Mouse (Mus musculus): ENCODE measurements around the gene Lrrc39.

Lrrc39 gene

DNA sequence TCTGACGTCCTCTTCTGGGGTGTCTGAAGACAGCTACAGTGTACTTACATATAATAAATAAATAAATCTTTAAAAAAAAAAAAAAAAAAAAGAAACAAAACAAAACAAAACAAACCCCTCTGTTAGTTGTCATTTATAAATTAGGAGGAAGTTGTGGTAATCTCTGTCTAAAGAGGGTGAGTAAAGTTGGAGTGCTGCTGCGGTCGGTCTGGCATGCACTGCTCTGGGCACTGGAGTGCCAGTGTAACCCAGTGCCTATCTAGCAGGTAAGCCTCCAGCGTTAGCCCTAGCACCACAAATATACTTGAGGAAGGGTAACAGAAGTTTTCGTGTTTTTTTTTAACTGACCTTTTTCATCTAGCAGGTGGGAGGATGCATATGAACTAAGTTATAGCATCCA lies 38.2 kb downstream of the Lrrc39 start:
- in situ Hi-C loops (cut with MboI; ENCODE audit: unreplicated experiment in 2 of 2) = no loop called here

- in situ Hi-C loops (cut with MboI; ENCODE audit: unreplicated experiment in 2 of 2) = no loop called here
Observed at GRCm38 (mm10) chr3:116601781-116602180, 39.0 kb downstream of the Lrrc39 start.

DNA sequence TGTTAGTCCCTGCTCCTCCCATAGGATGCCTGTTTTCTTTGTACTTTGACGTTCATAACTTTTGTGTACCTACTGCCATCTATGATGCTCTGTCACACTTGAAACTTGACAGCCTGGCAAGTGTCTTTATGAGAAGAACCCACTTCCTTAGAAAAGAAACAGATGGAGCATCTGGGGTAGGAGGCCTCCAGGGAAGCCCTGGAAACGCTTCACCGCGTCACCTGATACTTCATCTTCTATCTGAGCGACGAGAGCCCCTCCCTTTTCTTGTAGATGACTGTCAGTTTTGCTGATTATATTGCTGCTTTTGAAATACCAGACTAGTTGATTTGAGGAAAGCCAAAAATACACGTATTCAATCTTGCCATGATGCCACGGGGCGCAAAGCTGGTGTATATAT lies 41.8 kb downstream of the Lrrc39 start:
- in situ Hi-C loops (cut with MboI; ENCODE audit: unreplicated experiment in 2 of 2) = no loop called here

DNA sequence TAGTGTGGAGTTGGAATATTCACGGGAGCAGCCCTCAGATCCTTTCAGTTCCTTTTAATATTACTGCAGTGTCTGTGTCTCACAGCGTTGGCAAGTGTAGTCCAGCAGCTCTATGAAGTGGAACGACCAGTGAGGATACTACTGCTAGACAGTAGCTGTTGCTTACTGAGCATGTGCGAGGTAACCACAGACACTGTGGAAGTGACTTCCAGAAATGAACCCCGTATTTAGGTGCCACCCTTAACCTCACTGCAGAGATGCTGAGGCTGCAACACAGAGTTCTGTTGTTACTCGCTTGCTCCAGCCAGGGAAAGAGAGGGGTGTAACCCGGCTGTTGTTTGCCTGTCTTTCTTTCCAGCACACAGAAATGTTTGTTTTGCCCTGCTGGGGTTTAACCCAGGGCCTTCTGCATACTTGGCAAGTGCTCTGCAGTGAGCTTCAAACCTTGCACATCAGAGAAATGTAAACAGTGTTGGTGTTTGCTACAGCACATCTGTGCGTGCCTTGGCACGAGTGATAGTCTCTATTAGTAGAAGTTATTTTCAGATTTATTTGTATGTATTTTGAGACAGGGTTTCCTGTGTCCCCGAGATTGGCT lies 51.6 kb downstream of the Lrrc39 start, which contains the start of gene Trmt13:
Trmt13 (minus strand) TSS at position 293 of the 598 bp plus-strand sequence.
- in situ Hi-C loops (cut with MboI; ENCODE audit: unreplicated experiment in 2 of 2) = no loop called here

DNA sequence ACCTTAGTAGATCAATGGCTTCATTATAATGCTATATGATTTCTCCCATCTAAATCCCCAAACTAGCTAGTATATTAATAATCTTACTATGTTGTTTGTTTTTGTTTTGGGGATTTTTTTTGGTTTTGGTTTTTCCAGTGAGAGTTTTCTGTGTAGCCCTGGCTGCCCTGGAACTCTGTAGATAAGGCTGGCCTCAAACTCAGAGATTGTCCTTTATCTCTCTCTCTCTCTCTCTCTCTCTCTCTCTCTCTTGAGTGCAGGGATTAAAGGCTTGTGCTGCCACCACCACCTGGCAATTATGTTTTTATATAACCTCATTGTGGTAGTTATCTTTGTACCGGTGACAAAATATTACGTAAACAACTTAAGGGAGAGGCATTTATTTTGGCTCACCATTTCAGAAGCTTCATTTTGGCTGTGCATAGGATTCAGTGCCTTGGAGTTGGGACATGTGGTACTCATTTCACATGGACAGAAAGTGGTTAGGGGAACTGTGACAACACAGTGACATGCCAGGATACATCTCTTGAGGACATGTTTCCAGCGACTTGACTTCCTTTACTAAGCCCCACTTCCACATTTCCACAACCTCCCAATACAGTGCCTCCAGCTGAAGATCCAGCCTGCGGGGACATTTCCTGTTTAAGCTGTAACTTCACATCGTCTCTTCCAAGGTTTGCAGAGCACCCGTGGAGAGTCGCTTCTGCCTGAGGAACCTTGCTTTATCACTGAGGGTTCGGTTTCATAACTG lies 52.7 kb downstream of the Lrrc39 start:
- in situ Hi-C loops (cut with MboI; ENCODE audit: unreplicated experiment in 2 of 2) = no loop called here

- in situ Hi-C loops (cut with MboI; ENCODE audit: unreplicated experiment in 2 of 2) = no loop called here
Observed at GRCm38 (mm10) chr3:116618855-116619254, 56.1 kb downstream of the Lrrc39 start.

DNA sequence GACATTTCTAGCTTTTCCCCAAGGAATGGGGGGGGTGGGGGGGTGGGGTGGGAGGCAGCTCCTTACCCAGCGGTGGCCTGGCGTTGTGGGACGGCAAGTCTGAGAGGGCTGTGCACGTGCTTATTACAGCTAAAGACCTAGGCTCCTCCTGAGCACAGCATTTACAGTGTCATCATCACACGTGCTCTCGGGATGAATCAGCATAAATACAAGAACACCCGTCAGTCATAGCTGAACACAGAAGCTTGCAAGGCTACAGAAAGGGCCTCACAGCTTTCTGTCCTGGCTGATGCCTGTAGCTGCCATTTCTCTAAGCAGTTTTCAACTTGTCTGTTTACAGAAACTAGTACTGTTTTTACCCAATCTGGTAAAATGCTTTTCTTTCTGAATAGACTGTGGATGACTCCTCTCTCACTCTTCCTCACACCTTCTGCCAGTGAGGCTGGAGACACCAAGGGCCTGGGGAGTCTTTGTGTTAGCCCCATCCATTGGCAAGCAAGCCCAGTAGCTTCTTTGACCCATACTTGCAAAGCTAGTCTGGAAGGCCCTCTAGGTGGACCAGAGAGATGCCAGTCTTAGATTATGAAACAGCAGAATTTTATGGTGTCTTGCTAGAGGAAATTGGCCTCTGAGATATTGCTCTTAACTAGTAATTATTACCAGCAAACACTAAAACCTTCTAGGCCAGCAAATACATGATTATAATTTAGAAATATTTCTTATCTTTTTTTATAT lies 58.0 kb downstream of the Lrrc39 start:
- in situ Hi-C loops (cut with MboI; ENCODE audit: unreplicated experiment in 2 of 2) = no loop called here

- in situ Hi-C loops (cut with MboI; ENCODE audit: unreplicated experiment in 2 of 2) = no loop called here
Observed at GRCm38 (mm10) chr3:116622641-116623040, 59.9 kb downstream of the Lrrc39 start.

GRCm38 (mm10) chr3:116631459-116631858 lies 68.7 kb downstream of the Lrrc39 start:
- in situ Hi-C loops (cut with MboI; ENCODE audit: unreplicated experiment in 2 of 2) = no loop called here
